Mouse (Mus musculus): ENCODE measurements around the gene Rps6ka5.

Gene Rps6ka5

GRCm38 (mm10) chr12:100726651-100727050 lies at the start of gene Rps6ka5:
Gene Rps6ka5, minus strand, starts transcription at chr12:100726983.
- DNase-seq (ENCODE audit: inconsistent age in 2 of 2, low spot score in 1 of 2): no peak

- DNase-seq (ENCODE audit: inconsistent age in 2 of 2, low spot score in 1 of 2): peak in 1 of 2 experiments; percentile 50
Measured at GRCm38 (mm10) chr12:100775911-100776581, 49.3 kb upstream of the Rps6ka5 start.

GRCm38 (mm10) chr12:100775291-100775690 lies 48.5 kb upstream of the Rps6ka5 start:
- DNase-seq (ENCODE audit: inconsistent age in 2 of 2, low spot score in 1 of 2): no peak

- DNase-seq (ENCODE audit: inconsistent age in 2 of 2, low spot score in 1 of 2): peak in 1 of 2 experiments; percentile 28
Measured at GRCm38 (mm10) chr12:100774756-100775155, 48.0 kb upstream of the Rps6ka5 start.

GRCm38 (mm10) chr12:100772230-100772984 lies 45.6 kb upstream of the Rps6ka5 start:
- DNase-seq (ENCODE audit: inconsistent age in 2 of 2, low spot score in 1 of 2): peak; percentile 41 to 66

- DNase-seq (ENCODE audit: inconsistent age in 2 of 2, low spot score in 1 of 2): no peak
Measured at GRCm38 (mm10) chr12:100770765-100771164, 44.0 kb upstream of the Rps6ka5 start.

GRCm38 (mm10) chr12:100769871-100770270 lies 43.1 kb upstream of the Rps6ka5 start:
- DNase-seq (ENCODE audit: inconsistent age in 2 of 2, low spot score in 1 of 2): no peak

GRCm38 (mm10) chr12:100764329-100765018 lies 37.7 kb upstream of the Rps6ka5 start:
- peak in 1 of 2 experiments; percentile 39 for DNase-seq (ENCODE audit: inconsistent age in 2 of 2, low spot score in 1 of 2)

GRCm38 (mm10) chr12:100762663-100763425 lies 36.1 kb upstream of the Rps6ka5 start:
- DNase-seq (ENCODE audit: inconsistent age in 2 of 2, low spot score in 1 of 2): no peak

- no peak for DNase-seq (ENCODE audit: inconsistent age in 2 of 2, low spot score in 1 of 2)
Measured at GRCm38 (mm10) chr12:100757427-100757826, 30.6 kb upstream of the Rps6ka5 start.

GRCm38 (mm10) chr12:100753716-100754115 lies 26.9 kb upstream of the Rps6ka5 start:
- DNase-seq (ENCODE audit: inconsistent age in 2 of 2, low spot score in 1 of 2): no peak

GRCm38 (mm10) chr12:100752977-100753376 lies 26.2 kb upstream of the Rps6ka5 start:
- no peak for DNase-seq (ENCODE audit: inconsistent age in 2 of 2, low spot score in 1 of 2)

- no peak for DNase-seq (ENCODE audit: inconsistent age in 2 of 2, low spot score in 1 of 2)
Measured at GRCm38 (mm10) chr12:100742468-100742867, 15.7 kb upstream of the Rps6ka5 start.

- no peak for DNase-seq (ENCODE audit: inconsistent age in 2 of 2, low spot score in 1 of 2)
Measured at GRCm38 (mm10) chr12:100740313-100740712, 13.5 kb upstream of the Rps6ka5 start.

GRCm38 (mm10) chr12:100739011-100739570 lies 12.3 kb upstream of the Rps6ka5 start:
- no peak for DNase-seq (ENCODE audit: inconsistent age in 2 of 2, low spot score in 1 of 2)

GRCm38 (mm10) chr12:100738498-100738897 lies 11.7 kb upstream of the Rps6ka5 start:
- no peak for DNase-seq (ENCODE audit: inconsistent age in 2 of 2, low spot score in 1 of 2)

- DNase-seq (ENCODE audit: inconsistent age in 2 of 2, low spot score in 1 of 2): no peak
Measured at GRCm38 (mm10) chr12:100735581-100735980, 8.8 kb upstream of the Rps6ka5 start.

- no peak for DNase-seq (ENCODE audit: inconsistent age in 2 of 2, low spot score in 1 of 2)
Measured at GRCm38 (mm10) chr12:100735156-100735555, 8.4 kb upstream of the Rps6ka5 start.

- no peak for DNase-seq (ENCODE audit: inconsistent age in 2 of 2, low spot score in 1 of 2)
Measured at GRCm38 (mm10) chr12:100728646-100729485, 2.1 kb upstream of the Rps6ka5 start.

- DNase-seq (ENCODE audit: inconsistent age in 2 of 2, low spot score in 1 of 2): no peak
Measured at GRCm38 (mm10) chr12:100727891-100728290, 1.1 kb upstream of the Rps6ka5 start.

Measured in adrenal gland, adult (tissue).